Mouse (Mus musculus) layer of hippocampus, adult 2 months (tissue): ENCODE measurements around the gene Cxcr3. TPM values are rescaled to one million over a fixed set of nuclear protein-coding genes. Genes with fewer than 3 reads are reported as not detected.

Experiments
- DNase-seq, 2 experiments: peaks; one replicate each; pipeline ENCODE4 v3.0.0; 2022; ENCODE audit warnings: low spot score in 2 of 2
- H3K27ac ChIP-seq: fragments of 200-600 bp; 2 replicates; pipeline ENCODE4 v1.8.1; 2022
- H3K4me3 ChIP-seq: fragments of 200-600 bp; 2 replicates; pipeline ENCODE4 v1.8.1; 2022; ENCODE audit warnings: mild to moderate bottlenecking
- CTCF ChIP-seq: fragments of 200-600 bp; conservative IDR thresholded peaks from 2 replicates; pipeline ENCODE4 v1.8.1; 2022; ENCODE audit warnings: antibody characterized with exemption, mild to moderate bottlenecking, moderate library complexity
- long read RNA-seq, 2 experiments: library from polyadenylated mRNA; stranded (forward); transcript quantifications; one replicate each; pipeline ENCODE4 v2.0.0; 2021; ENCODE audit warnings: borderline mapping rate in 2 of 2
- total RNA-seq, 2 experiments: library from RNA; stranded (reverse); gene quantifications; 2 replicates each; pipeline ENCODE4 v1.2.3; 2021

Gene Cxcr3
- total RNA-seq = under 1 TPM in 1 of 2 experiments, not detected in 1; 0.20 TPM
- long read RNA-seq, experiment 1, partial matches to known transcripts = 0 of 1 reads
- long read RNA-seq, experiment 1, other reads (novel, unspliced or antisense) = 0 of 1 reads
- long read RNA-seq, experiment 2 = 0 reads

GRCm38 (mm10) chrX:101733828-101734319 lies at the start of gene Cxcr3:
Gene Cxcr3 (minus strand): TSS chrX:101734269.
- Histone ChIP-seq H3K27ac (no peak within 1 kb of the TSS), H3K4me3 (no peak within 1 kb of the TSS)
- TF ChIP-seq CTCF = no peak
- no peak for DNase-seq

DNA sequence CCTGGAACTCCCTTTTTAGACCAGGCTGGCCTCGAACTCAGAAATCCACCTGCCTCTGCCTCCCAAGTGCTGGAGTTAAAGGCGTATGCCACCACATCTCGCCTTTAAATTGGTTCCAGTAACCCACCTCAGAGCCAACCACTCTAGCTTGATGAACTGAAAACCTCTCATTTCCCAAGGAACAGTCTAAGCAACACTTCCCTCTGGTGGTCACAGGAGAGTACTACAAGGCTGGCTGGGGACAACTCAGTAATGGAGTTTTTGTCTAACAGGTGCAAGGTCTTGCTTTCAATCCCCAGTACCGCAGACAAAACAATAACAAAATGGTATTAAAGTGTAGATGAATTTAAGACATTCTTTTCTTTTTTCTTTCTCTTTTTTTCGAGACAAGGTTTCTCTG lies 38.0 kb upstream of the Cxcr3 start:
- peak; percentile 29 to 57 for DNase-seq
- Histone ChIP-seq H3K4me3 (no peak overlapping the region), H3K27ac (no peak overlapping the region)
- peak; percentile 90 for TF ChIP-seq CTCF

GRCm38 (mm10) chrX:101770307-101770706 lies 36.2 kb upstream of the Cxcr3 start:
- H3K4me3 ChIP-seq = no peak overlapping the region
- no peak for DNase-seq
- no peak for TF ChIP-seq CTCF
- no peak overlapping the region for H3K27ac ChIP-seq

GRCm38 (mm10) chrX:101769478-101769877 lies 35.4 kb upstream of the Cxcr3 start:
- no peak for DNase-seq

DNA sequence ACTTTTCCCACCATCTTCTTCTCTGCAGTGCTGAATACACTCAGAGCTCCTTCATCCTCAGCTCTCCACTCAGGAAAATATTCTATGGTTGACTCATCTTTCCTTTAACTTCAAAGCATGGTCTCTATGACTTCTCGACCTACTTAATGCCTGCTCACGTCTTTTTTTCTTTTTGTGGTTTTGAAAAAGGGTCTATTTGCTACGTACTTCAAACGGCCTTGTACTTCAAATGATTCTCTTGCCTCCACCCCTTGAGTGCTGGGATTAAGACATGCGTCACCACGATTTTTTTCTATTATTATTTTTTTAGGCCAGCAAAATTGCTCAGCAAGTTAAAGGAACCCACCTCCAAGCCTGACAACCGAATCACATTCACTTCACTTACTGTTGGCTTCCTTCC lies 33.2 kb upstream of the Cxcr3 start:
- Histone ChIP-seq H3K27ac (no peak overlapping the region), H3K4me3 (no peak overlapping the region)
- no peak for TF ChIP-seq CTCF
- DNase-seq = no peak

More at GRCm38 (mm10) chrX:101769478-101769877, 35.4 kb upstream of the Cxcr3 start:
- no peak for TF ChIP-seq CTCF
- Histone ChIP-seq H3K4me3 (no peak overlapping the region), H3K27ac (peak overlapping the region; percentile 51; the same call in 1 of the 2 replicates)

- DNase-seq = no peak
- H3K4me3 ChIP-seq = no peak overlapping the region
- no peak overlapping the region for H3K27ac ChIP-seq
- no peak for TF ChIP-seq CTCF
Measured at GRCm38 (mm10) chrX:101765111-101765510, 31.0 kb upstream of the Cxcr3 start.

DNA sequence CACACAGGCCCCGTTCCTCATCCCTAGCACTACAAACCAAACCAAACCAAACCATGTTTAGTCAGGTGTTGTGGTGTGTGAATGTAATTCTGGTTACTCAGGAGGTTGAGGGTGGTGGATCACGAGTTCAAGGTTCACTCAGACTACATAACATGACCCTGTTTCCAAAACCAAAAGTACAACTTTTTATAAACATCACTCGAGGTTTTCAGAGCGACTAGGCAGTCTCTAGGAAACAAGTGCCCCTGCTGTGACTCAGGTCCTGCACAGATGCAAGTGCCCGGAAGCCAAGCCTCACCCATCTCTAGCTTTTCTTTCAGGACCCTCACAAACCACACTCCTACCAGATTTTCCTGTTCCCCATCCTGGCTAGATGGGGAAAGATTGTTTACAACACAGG lies 30.6 kb upstream of the Cxcr3 start:
- no peak overlapping the region for H3K27ac ChIP-seq
- no peak for TF ChIP-seq CTCF
- no peak overlapping the region for H3K4me3 ChIP-seq

GRCm38 (mm10) chrX:101754478-101754877 lies 20.4 kb upstream of the Cxcr3 start:
- H3K4me3 ChIP-seq = no peak overlapping the region
- no peak overlapping the region for H3K27ac ChIP-seq
- peak in 1 of 2 experiments; percentile 16 for DNase-seq
- no peak for TF ChIP-seq CTCF

More for the DNA sequence above, 30.6 kb upstream of the Cxcr3 start:
- DNase-seq = no peak

GRCm38 (mm10) chrX:101750144-101750543 lies 16.1 kb upstream of the Cxcr3 start:
- no peak for DNase-seq
- TF ChIP-seq CTCF = no peak
- H3K27ac ChIP-seq = no peak overlapping the region

GRCm38 (mm10) chrX:101741064-101741433 lies 7.0 kb upstream of the Cxcr3 start:
- no peak for TF ChIP-seq CTCF
- Histone ChIP-seq H3K27ac (peak overlapping the region; percentile 74), H3K4me3 (no peak overlapping the region)
- DNase-seq = no peak

More at GRCm38 (mm10) chrX:101750144-101750543, 16.1 kb upstream of the Cxcr3 start:
- no peak overlapping the region for H3K4me3 ChIP-seq

DNA sequence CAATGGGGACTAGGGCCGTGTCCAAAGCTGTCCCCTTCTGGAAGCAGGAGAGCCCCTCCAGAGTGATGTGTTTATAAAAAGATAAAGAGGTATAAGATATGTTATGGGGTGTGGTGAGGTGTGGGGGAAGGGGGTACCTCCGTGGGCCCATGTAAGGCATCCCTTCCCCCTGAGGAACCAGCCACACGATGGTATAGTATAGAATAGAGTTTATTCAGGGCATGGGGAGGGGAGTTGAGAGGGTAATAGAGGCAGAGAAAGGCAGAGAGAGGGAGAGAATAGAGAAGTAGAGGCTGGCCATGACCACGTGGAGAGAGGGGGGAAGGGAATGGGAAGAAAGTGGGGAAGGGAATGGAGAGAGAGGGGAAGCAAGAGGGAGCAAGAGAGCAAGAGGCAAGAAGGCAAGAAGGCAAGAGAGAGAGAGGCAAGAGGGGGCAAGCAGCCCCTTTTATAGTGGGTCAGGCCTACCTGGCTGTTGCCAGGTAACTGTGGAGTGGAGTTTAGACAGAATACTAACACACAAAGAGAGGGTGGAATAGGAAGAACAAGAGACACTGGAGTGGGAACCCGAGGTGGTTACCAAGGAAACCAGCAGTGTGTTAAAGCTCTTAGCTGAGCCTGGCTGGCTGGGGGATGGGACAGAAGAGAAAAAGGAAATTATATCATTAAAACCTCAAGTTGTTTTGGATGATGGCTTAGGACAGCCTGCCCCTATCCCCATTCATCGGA lies 6.4 kb upstream of the Cxcr3 start:
- TF ChIP-seq CTCF = no peak
- DNase-seq = peak; percentile 42
- H3K4me3 ChIP-seq = no peak overlapping the region
- peak overlapping the region; percentile 74 for H3K27ac ChIP-seq

GRCm38 (mm10) chrX:101737201-101737600 lies 3.1 kb upstream of the Cxcr3 start:
- TF ChIP-seq CTCF = no peak
- DNase-seq = no peak
- no peak overlapping the region for H3K4me3 ChIP-seq
- no peak overlapping the region for H3K27ac ChIP-seq

- Histone ChIP-seq H3K4me3 (no peak overlapping the region), H3K27ac (no peak overlapping the region)
- no peak for TF ChIP-seq CTCF
- DNase-seq = no peak
Measured at GRCm38 (mm10) chrX:101734981-101735380, 912 bp upstream of the Cxcr3 start.

DNA sequence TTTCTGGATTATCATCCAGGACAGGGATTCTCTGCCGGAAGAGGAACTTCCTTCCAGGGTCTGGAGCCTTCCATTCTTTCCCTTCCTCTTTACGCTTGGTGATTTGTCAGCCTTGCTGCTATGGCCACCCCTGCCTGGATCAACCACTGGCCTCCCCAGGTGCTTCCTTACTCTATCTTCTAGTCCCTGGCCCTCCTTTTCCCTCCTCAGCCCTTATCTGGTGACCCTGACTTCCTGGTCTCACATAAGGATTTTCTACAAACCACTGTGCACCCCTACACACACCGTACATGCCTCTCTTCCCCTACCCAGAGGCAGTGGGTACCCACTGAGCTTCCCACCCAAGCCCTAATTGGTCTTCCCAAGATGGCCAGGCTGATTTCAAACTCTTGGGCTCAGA lies 781 bp downstream of the Cxcr3 start:
- no peak for DNase-seq
- H3K27ac ChIP-seq = no peak overlapping the region
- no peak overlapping the region for H3K4me3 ChIP-seq
- no peak for TF ChIP-seq CTCF
